Mouse (Mus musculus) liver, embryonic 13.5 days (tissue): ENCODE results near the gene Dppa1. TPM values are rescaled to one million over a fixed set of nuclear protein-coding genes. Genes with fewer than 3 reads are reported as not detected.

Experiments
- ATAC-seq: fragments of 200-750 bp; cut with Nextera tagmentation; 2 replicates; pipeline ENCODE4 v1.8.0; 2017; ENCODE audit warnings: low read depth, mild to moderate bottlenecking, moderate number of reproducible peaks, moderate library complexity
- DNase-seq: peaks from one replicate; pipeline ENCODE4 v3.0.0; 2022
- H3K27ac ChIP-seq: fragments of 300-500 bp; sonication (generic); 2 replicates; pipeline ENCODE4 v1.5.1; 2015; ENCODE audit warnings: moderate library complexity, mild to moderate bottlenecking, inconsistent platforms
- H3K27me3 ChIP-seq: fragments of 300-500 bp; sonication (generic); 2 replicates; pipeline ENCODE4 v1.6.1; 2015; ENCODE audit warnings: mild to moderate bottlenecking, inconsistent platforms
- H3K36me3 ChIP-seq: fragments of 300-500 bp; sonication (generic); 2 replicates; pipeline ENCODE4 v1.6.1; 2015; ENCODE audit warnings: mild to moderate bottlenecking, inconsistent platforms
- H3K4me1 ChIP-seq: fragments of 300-500 bp; sonication (generic); replicated peaks from 2 replicates; pipeline ENCODE4 v1.6.1; 2015; ENCODE audit warnings: inconsistent platforms
- H3K4me2 ChIP-seq: fragments of 300-500 bp; sonication (generic); 2 replicates; pipeline ENCODE4 v1.6.1; 2015; ENCODE audit warnings: inconsistent platforms, mild to moderate bottlenecking, moderate library complexity
- H3K4me3 ChIP-seq: fragments of 300-500 bp; sonication (generic); replicated peaks from 2 replicates; pipeline ENCODE4 v1.5.1; 2015; ENCODE audit warnings: mild to moderate bottlenecking, inconsistent platforms
- H3K9ac ChIP-seq: fragments of 300-500 bp; sonication (generic); 2 replicates; pipeline ENCODE4 v1.6.1; 2015; ENCODE audit warnings: mild to moderate bottlenecking, inconsistent platforms
- H3K9me3 ChIP-seq: fragments of 300-500 bp; sonication (generic); replicated peaks from 2 replicates; pipeline ENCODE4 v1.6.1; 2016; ENCODE audit warnings: inconsistent platforms
- WGBS: fragments of 180-500 bp; shearing (Covaris S2); methylation state at CpG from one replicate; pipeline ENCODE4 v1.1.7; 2015; ENCODE audit not compliant: insufficient replicate concordance; 5-methylcytosine and 5-hydroxymethylcytosine counted together
- polyA plus RNA-seq: library from polyadenylated mRNA; unstranded; fragments of >200 nt; fragmentation: Nextera tagmentation; extraction: Ambion mirVana; gene quantifications from 2 replicates; pipeline ENCODE4 v1.2.1, GENCODE M21; 2015

Gene Dppa1
- polyA plus RNA-seq, 1 experiment from 2014 or later = not detected

- no peaks in the 10 kb centered on the region for H3K4me1 ChIP-seq
- no peak overlapping the region for H3K4me3 ChIP-seq
- H3K4me2 ChIP-seq = no peak overlapping the region
- H3K9me3 ChIP-seq = no peaks in the 10 kb centered on the region
- H3K27me3 ChIP-seq = no peaks in the 10 kb centered on the region
- WGBS = 38% methylated on average over 7 of the region's 7 CpGs
- no peak for ATAC-seq
- no peak overlapping the region for H3K9ac ChIP-seq
- no peak for DNase-seq
- H3K27ac ChIP-seq = no peak overlapping the region
- no peaks in the 10 kb centered on the region for H3K36me3 ChIP-seq
Observed at GRCm38 (mm10) chr11:46620414-46621168, 8.5 kb downstream of the Dppa1 start.

GRCm38 (mm10) chr11:46619929-46620328, 9.1 kb downstream of the Dppa1 start:
- WGBS = 71% methylated on average over 1 of the region's 1 CpGs
- Histone ChIP-seq H3K9ac (no peak overlapping the region), H3K4me3 (no peak overlapping the region), H3K4me1 (no peaks in the 10 kb centered on the region), H3K36me3 (no peaks in the 10 kb centered on the region), H3K27ac (no peak overlapping the region), H3K27me3 (no peaks in the 10 kb centered on the region), H3K9me3 (no peaks in the 10 kb centered on the region), H3K4me2 (no peak overlapping the region)
- DNase-seq (no peak), ATAC-seq (no peak)

- Histone ChIP-seq H3K4me2 (no peak overlapping the region), H3K36me3 (no peaks in the 10 kb centered on the region), H3K9me3 (no peaks in the 10 kb centered on the region), H3K9ac (no peak overlapping the region), H3K27ac (no peak overlapping the region), H3K4me3 (no peak overlapping the region), H3K4me1 (no peaks in the 10 kb centered on the region), H3K27me3 (no peaks in the 10 kb centered on the region)
- no peak for DNase-seq
- 75% methylated on average over 2 of the region's 2 CpGs for WGBS
- no peak for ATAC-seq
Observed at GRCm38 (mm10) chr11:46592416-46592815, 36.6 kb downstream of the Dppa1 start.

- peak; percentile 50 for ATAC-seq
Observed at GRCm38 (mm10) chr11:46582741-46583140, 46.3 kb downstream of the Dppa1 start.

GRCm38 (mm10) chr11:46580428-46580827, 48.6 kb downstream of the Dppa1 start:
- no peak; the same call in 1 of the 2 replicates for ATAC-seq
- Histone ChIP-seq H3K9ac (no peak overlapping the region), H3K27ac (no peak overlapping the region), H3K27me3 (no peaks in the 10 kb centered on the region), H3K4me3 (no peak overlapping the region), H3K4me1 (0 out of 2 replicates have a peak, but pooled peaks cover 3% of the 10 kb centered on the region), H3K36me3 (no peaks in the 10 kb centered on the region), H3K9me3 (no peaks in the 10 kb centered on the region), H3K4me2 (no peak overlapping the region)
- DNase-seq = no peak
- 53% methylated on average over 3 of the region's 3 CpGs for WGBS

More at GRCm38 (mm10) chr11:46582741-46583140, 46.3 kb downstream of the Dppa1 start:
- WGBS = 62% methylated on average over 5 of the region's 5 CpGs
- no peak overlapping the region for H3K9ac ChIP-seq
- no peak overlapping the region for H3K4me3 ChIP-seq
- DNase-seq = no peak
- H3K4me1 ChIP-seq = 0 out of 2 replicates have a peak, but pooled peaks cover 3% of the 10 kb centered on the region
- no peaks in the 10 kb centered on the region for H3K9me3 ChIP-seq
- peak overlapping the region; percentile 23; the same call in 1 of the 2 replicates for H3K27ac ChIP-seq
- H3K36me3 ChIP-seq = no peaks in the 10 kb centered on the region
- no peak overlapping the region for H3K4me2 ChIP-seq
- no peaks in the 10 kb centered on the region for H3K27me3 ChIP-seq

GRCm38 (mm10) chr11:46578771-46579281, 50.2 kb downstream of the Dppa1 start:
- Histone ChIP-seq H3K27me3 (no peaks in the 10 kb centered on the region), H3K4me3 (no peak overlapping the region), H3K36me3 (no peaks in the 10 kb centered on the region), H3K27ac (no peak overlapping the region), H3K9ac (no peak overlapping the region), H3K4me1 (0 out of 2 replicates have a peak, but pooled peaks cover 3% of the 10 kb centered on the region), H3K4me2 (no peak overlapping the region), H3K9me3 (no peaks in the 10 kb centered on the region)
- WGBS = 44% methylated on average over 5 of the region's 5 CpGs
- DNase-seq (no peak), ATAC-seq (no peak)

GRCm38 (mm10) chr11:46571327-46571726, 57.7 kb downstream of the Dppa1 start, which contains the start of gene BC053393:
TSS of gene BC053393 (plus strand) at chr11:46571536.
- no peaks in the 10 kb centered on the region for H3K27me3 ChIP-seq
- H3K4me1 ChIP-seq = no peaks in the 10 kb centered on the region
- H3K9me3 ChIP-seq = no peaks in the 10 kb centered on the region
- H3K4me3 ChIP-seq = no peak within 1 kb of the TSS
- H3K9ac ChIP-seq = no peak within 1 kb of the TSS
- WGBS = 63% methylated on average over 1 of the region's 1 CpGs
- ATAC-seq = no peak
- no peak within 1 kb of the TSS for H3K4me2 ChIP-seq
- no peak within 1 kb of the TSS for H3K27ac ChIP-seq
- no peaks in the 10 kb centered on the region for H3K36me3 ChIP-seq
- DNase-seq = no peak

- Histone ChIP-seq H3K4me1 (no peaks in the 10 kb centered on the region), H3K36me3 (no peaks in the 10 kb centered on the region), H3K27ac (no peak overlapping the region), H3K4me2 (no peak overlapping the region), H3K4me3 (no peak overlapping the region), H3K9me3 (no peaks in the 10 kb centered on the region), H3K9ac (no peak overlapping the region), H3K27me3 (no peaks in the 10 kb centered on the region)
- ATAC-seq (no peak), DNase-seq (no peak)
- 56% methylated on average over 1 of the region's 1 CpGs for WGBS
Observed at GRCm38 (mm10) chr11:46569107-46569506, 60.0 kb downstream of the Dppa1 start.

- ATAC-seq (no peak), DNase-seq (no peak)
- H3K9ac ChIP-seq = no peak overlapping the region
- 70% methylated on average over 2 of the region's 2 CpGs for WGBS
- no peak overlapping the region for H3K27ac ChIP-seq
- no peak overlapping the region for H3K4me2 ChIP-seq
- H3K36me3 ChIP-seq = no peaks in the 10 kb centered on the region
- H3K4me1 ChIP-seq = no peaks in the 10 kb centered on the region
- H3K27me3 ChIP-seq = no peaks in the 10 kb centered on the region
- H3K9me3 ChIP-seq = no peaks in the 10 kb centered on the region
- H3K4me3 ChIP-seq = no peak overlapping the region
Observed at GRCm38 (mm10) chr11:46565967-46566366, 63.1 kb downstream of the Dppa1 start.

- H3K36me3 ChIP-seq = no peaks in the 10 kb centered on the region
- WGBS = 52% methylated on average over 1 of the region's 1 CpGs
- no peak overlapping the region for H3K27ac ChIP-seq
- no peaks in the 10 kb centered on the region for H3K4me1 ChIP-seq
- H3K4me2 ChIP-seq = no peak overlapping the region
- ATAC-seq = no peak
- H3K27me3 ChIP-seq = no peaks in the 10 kb centered on the region
- H3K9ac ChIP-seq = no peak overlapping the region
- H3K4me3 ChIP-seq = no peak overlapping the region
- DNase-seq = no peak
- H3K9me3 ChIP-seq = no peaks in the 10 kb centered on the region
Observed at GRCm38 (mm10) chr11:46564671-46565070, 64.4 kb downstream of the Dppa1 start.

GRCm38 (mm10) chr11:46561096-46561495, 68.0 kb downstream of the Dppa1 start:
- H3K36me3 ChIP-seq = no peaks in the 10 kb centered on the region
- H3K9me3 ChIP-seq = no peaks in the 10 kb centered on the region
- no peak overlapping the region for H3K9ac ChIP-seq
- no peaks in the 10 kb centered on the region for H3K27me3 ChIP-seq
- H3K4me2 ChIP-seq = no peak overlapping the region
- DNase-seq (no peak), ATAC-seq (no peak)
- 56% methylated on average over 4 of the region's 4 CpGs for WGBS
- no peaks in the 10 kb centered on the region for H3K4me1 ChIP-seq
- H3K4me3 ChIP-seq = no peak overlapping the region
- H3K27ac ChIP-seq = no peak overlapping the region
